Mouse (Mus musculus): ENCODE data around the gene Heatr6.

GRCm38 (mm10) chr11:83815628-83816027 lies 62.1 kb downstream of the Heatr6 start:
- TF ChIP-seq CTCF (conservative IDR thresholded peaks at IDR 0.05; ENCODE audit: low read length) (peak; percentile 88), NANOG (IDR thresholded peaks at IDR 0.05; ENCODE audit: borderline replicate concordance, low read length) (no peak), POU5F1 (IDR thresholded peaks at IDR 0.05; ENCODE audit: borderline replicate concordance, low read length) (no peak)

Measured in E14TG2a.4 (cell line).